Mouse (Mus musculus) left cerebral cortex, adult 2 months (tissue): ENCODE results near the gene Kcnq5. TPM values are rescaled to one million over a fixed set of nuclear protein-coding genes. Genes with fewer than 3 reads are reported as not detected.

Source experiments
- DNase-seq, 2 experiments: peaks; one replicate each; pipeline ENCODE4 v3.0.0; 2021 to 2022; ENCODE audit warnings: low spot score in 2 of 2, mixed read lengths in 1 of 2; ENCODE audit errors: extremely low spot score in 1 of 2
- H3K27ac ChIP-seq: fragments of 200-600 bp; 2 replicates; pipeline ENCODE4 v1.8.1; 2022
- H3K4me3 ChIP-seq: fragments of 200-600 bp; 2 replicates; pipeline ENCODE4 v1.8.1; 2022
- CTCF ChIP-seq: fragments of 200-600 bp; IDR thresholded peaks from 2 replicates; pipeline ENCODE4 v1.8.1; 2022; ENCODE audit warnings: antibody characterized with exemption, mild to moderate bottlenecking, moderate library complexity
- intact Hi-C: fragments of 180-260 bp; cut with DNase I; formaldehyde crosslinking; loops from one replicate; pipeline ENCODE4 v1.15.1; 2025
- total RNA-seq, 2 experiments: library from RNA; stranded (reverse); gene quantifications; 2 replicates each; pipeline ENCODE4 v1.2.3; 2021

The Kcnq5 gene
- total RNA-seq, 2 experiments from 2014 or later = 81.3 to 81.5 TPM

GRCm38 (mm10) chr1:21721246-21721645 lies 240.5 kb downstream of the Kcnq5 start:
- DNase-seq = no peak
- no peak for TF ChIP-seq CTCF
- Histone ChIP-seq H3K27ac (no peak overlapping the region), H3K4me3 (no peak overlapping the region)
- intact Hi-C loops = no loop called here

- DNase-seq = no peak
- TF ChIP-seq CTCF = no peak
- no peak overlapping the region for H3K27ac ChIP-seq
- intact Hi-C loops = no loop called here
- H3K4me3 ChIP-seq = no peak overlapping the region
Observed at GRCm38 (mm10) chr1:21714816-21715215, 246.9 kb downstream of the Kcnq5 start.

DNA sequence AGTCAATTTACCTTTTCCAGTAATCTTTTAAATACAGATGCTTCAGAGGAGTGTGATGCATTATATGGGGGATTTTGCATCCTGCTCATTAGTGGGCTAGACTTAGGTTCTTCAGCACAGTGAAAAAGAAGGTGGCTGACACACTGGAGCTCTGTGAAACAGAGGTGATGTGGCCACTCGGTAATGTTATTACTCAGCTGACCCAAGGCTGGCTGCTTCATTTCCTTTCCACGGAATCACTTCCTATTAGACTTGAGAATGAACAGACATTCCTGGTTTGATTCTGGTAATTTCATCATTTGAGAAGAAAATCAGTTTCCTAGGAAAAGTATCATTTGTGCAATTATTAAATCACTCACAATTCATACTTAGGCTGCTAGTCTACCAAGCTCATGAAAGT lies 249.0 kb downstream of the Kcnq5 start:
- TF ChIP-seq CTCF = no peak
- intact Hi-C loops = no loop called here
- Histone ChIP-seq H3K27ac (no peak overlapping the region), H3K4me3 (no peak overlapping the region)
- no peak for DNase-seq

GRCm38 (mm10) chr1:21690458-21690857 lies 271.3 kb downstream of the Kcnq5 start:
- TF ChIP-seq CTCF = no peak
- no peak overlapping the region for H3K27ac ChIP-seq
- intact Hi-C loops = no loop called here
- H3K4me3 ChIP-seq = no peak overlapping the region
- DNase-seq = no peak

- Histone ChIP-seq H3K27ac (no peak overlapping the region), H3K4me3 (no peak overlapping the region)
- DNase-seq = no peak
- no peak for TF ChIP-seq CTCF
- intact Hi-C loops = loop anchor here (10.0 kb wide), 1 partner anchor 576 kb away; no protein-coding TSS in a partner anchor
Observed at GRCm38 (mm10) chr1:21688918-21689317, 272.8 kb downstream of the Kcnq5 start.

DNA sequence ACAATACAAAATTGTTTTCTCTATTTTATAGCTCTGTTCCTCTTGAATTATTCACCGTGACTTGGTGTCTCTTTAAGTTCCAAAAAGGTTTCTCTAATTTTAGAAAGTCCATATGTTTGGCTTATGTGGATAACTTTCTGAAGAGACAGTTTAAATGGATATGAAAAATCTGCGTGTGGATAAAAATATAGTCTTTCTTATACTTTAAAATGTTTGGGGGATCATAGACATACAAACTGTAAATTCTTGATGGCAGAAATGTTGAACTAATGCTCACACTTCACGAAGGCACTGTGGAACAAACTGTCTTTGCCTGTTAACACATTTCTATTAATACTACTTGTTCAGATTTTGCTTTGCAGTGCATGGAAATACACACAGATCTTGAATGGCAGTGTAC lies 277.3 kb downstream of the Kcnq5 start:
- DNase-seq = no peak
- Histone ChIP-seq H3K4me3 (no peak overlapping the region), H3K27ac (peak overlapping the region; percentile 63; the same call in 1 of the 2 replicates)
- intact Hi-C loops = loop anchor here (2.0 to 10.0 kb wide), 3 partner anchors 147 to 580 kb away; no protein-coding TSS in a partner anchor
- no peak for TF ChIP-seq CTCF

GRCm38 (mm10) chr1:21676805-21677204 lies 284.9 kb downstream of the Kcnq5 start:
- peak in 1 of 2 experiments; percentile 18 for DNase-seq
- intact Hi-C loops = loop anchor here (5.0 kb wide), 2 partner anchors 125 to 265 kb away; no protein-coding TSS in a partner anchor
- TF ChIP-seq CTCF = no peak
- Histone ChIP-seq H3K4me3 (no peak overlapping the region), H3K27ac (peak overlapping the region; percentile 80)

- no peak for DNase-seq
- intact Hi-C loops = no loop called here
Observed at GRCm38 (mm10) chr1:21660840-21661239, 300.9 kb downstream of the Kcnq5 start.

DNA sequence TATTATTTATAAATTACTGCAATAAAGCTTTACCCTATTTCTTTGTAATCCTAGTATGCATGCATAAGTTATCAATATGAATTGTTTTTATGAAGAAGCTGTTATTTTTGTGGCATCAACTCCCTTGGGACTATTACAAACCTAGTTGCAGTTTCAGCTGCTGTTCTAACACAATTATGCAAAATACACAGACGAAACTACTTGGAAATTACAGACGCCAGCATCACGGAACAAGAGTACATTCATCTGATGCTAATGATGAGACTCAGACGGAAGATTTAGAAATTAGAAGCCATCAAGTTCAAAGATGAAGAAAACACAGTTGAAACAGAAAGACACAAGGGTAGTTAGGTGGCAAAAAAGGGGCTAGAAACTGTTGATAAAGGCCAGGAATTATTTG lies 310.9 kb downstream of the Kcnq5 start:
- H3K4me3 ChIP-seq = no peak overlapping the region
- H3K27ac ChIP-seq = no peak overlapping the region
- TF ChIP-seq CTCF = no peak
- intact Hi-C loops = no loop called here
- no peak for DNase-seq

More at GRCm38 (mm10) chr1:21660840-21661239, 300.9 kb downstream of the Kcnq5 start:
- Histone ChIP-seq H3K4me3 (no peak overlapping the region), H3K27ac (no peak overlapping the region)
- no peak for TF ChIP-seq CTCF

DNA sequence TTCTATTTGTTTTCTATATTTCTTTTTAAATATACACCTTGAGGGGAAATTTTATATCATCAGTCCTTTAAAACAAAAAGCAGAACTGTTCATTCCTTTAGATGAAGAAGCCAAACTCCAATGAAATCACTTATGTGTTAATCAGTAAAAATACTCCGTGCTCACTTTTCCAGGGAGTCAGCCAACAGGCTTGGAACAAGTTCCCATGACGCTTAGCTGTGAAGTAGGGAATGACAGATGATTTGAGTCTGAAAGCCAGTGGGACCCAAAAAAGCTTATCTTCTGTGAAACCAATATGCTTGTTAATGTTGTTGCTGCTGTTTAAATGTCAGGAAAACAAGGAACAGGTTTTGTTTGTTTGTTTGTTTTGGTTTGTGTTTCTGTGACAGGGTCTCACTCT lies 326.3 kb downstream of the Kcnq5 start:
- intact Hi-C loops = no loop called here
- no peak for TF ChIP-seq CTCF
- DNase-seq = no peak
- H3K27ac ChIP-seq = no peak overlapping the region
- H3K4me3 ChIP-seq = no peak overlapping the region

- TF ChIP-seq CTCF = no peak
- DNase-seq = no peak
- Histone ChIP-seq H3K4me3 (no peak overlapping the region), H3K27ac (no peak overlapping the region)
- intact Hi-C loops = no loop called here
Observed at GRCm38 (mm10) chr1:21634013-21634412, 327.7 kb downstream of the Kcnq5 start.

- H3K27ac ChIP-seq = no peak overlapping the region
- DNase-seq = no peak
- H3K4me3 ChIP-seq = no peak overlapping the region
- no peak for TF ChIP-seq CTCF
- intact Hi-C loops = no loop called here
Observed at GRCm38 (mm10) chr1:21622455-21622854, 339.3 kb downstream of the Kcnq5 start.

DNA sequence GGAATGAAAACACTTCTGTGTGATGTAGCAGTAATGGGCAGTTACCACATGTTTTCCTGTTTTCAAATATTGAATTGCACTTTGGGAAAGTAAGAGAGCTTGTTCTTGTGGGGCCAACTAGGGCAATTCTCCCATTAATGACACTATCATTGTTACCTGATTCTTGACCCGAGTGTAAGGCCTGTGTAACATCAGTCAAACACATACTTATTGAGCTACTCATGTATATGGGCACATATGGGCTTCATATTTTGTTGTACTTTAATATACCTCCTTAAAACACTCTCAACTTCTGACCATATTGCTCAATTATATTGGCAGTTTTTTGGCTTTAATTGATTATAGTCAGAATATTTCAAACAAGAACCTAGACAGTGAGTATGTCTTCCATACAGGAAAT lies 339.7 kb downstream of the Kcnq5 start:
- no peak for DNase-seq
- no peak for TF ChIP-seq CTCF
- Histone ChIP-seq H3K4me3 (no peak overlapping the region), H3K27ac (no peak overlapping the region)
- intact Hi-C loops = no loop called here

- no peak for TF ChIP-seq CTCF
- no peak for DNase-seq
- no peak overlapping the region for H3K4me3 ChIP-seq
- intact Hi-C loops = no loop called here
- no peak overlapping the region for H3K27ac ChIP-seq
Observed at GRCm38 (mm10) chr1:21618712-21619111, 343.0 kb downstream of the Kcnq5 start.
